Mouse (Mus musculus): Measurements from ENCODE around the gene Btn2a2.

- no peak for TF ChIP-seq POLR2A (IDR thresholded peaks at IDR 0.05; ENCODE audit: low read depth, low read length)
- TF ChIP-seq CTCF (IDR thresholded peaks at IDR 0.05; ENCODE audit: extremely low read depth, insufficient read depth, insufficient read length, insufficient replicate concordance): no peak
Observed at GRCm38 (mm10) chr13:23525901-23526300, 37.2 kb upstream of the Btn2a2 start.

Data from spleen, adult 2 months (tissue).